Mouse (Mus musculus) midbrain, embryonic 12.5 days (tissue): ENCODE measurements at regions not wholly inside any gene's neighbourhood (a gene's known extent, or its start where the extent isn't known, plus 50 kb on each side); places are given as distances from the start of the nearest gene placed in this dataset.

Source experiments
- ATAC-seq: fragments of 200-750 bp; cut with Nextera tagmentation; 2 replicates; pipeline ENCODE4 v1.8.0; 2017; ENCODE audit warnings: low read depth, moderate TSS enrichment, moderate library complexity; ENCODE audit not compliant: low FRiP score
- H3K27ac ChIP-seq: fragments of 300-500 bp; sonication (generic); replicated peaks from 2 replicates; pipeline ENCODE4 v1.5.1; 2016; ENCODE audit warnings: mild to moderate bottlenecking
- H3K27me3 ChIP-seq: fragments of 300-500 bp; sonication (generic); 2 replicates; pipeline ENCODE4 v1.6.1; 2016; ENCODE audit warnings: mild to moderate bottlenecking
- H3K36me3 ChIP-seq: fragments of 300-500 bp; sonication (generic); 2 replicates; pipeline ENCODE4 v1.6.1; 2016
- H3K4me1 ChIP-seq: fragments of 300-500 bp; sonication (generic); 2 replicates; pipeline ENCODE4 v1.6.1; 2016
- H3K4me2 ChIP-seq: fragments of 300-500 bp; sonication (generic); replicated peaks from 2 replicates; pipeline ENCODE4 v1.6.1; 2016; ENCODE audit warnings: mild to moderate bottlenecking, moderate library complexity
- H3K4me3 ChIP-seq: fragments of 300-500 bp; sonication (generic); 2 replicates; pipeline ENCODE4 v1.5.1; 2016; ENCODE audit warnings: mild to moderate bottlenecking
- H3K9ac ChIP-seq: fragments of 300-500 bp; sonication (generic); replicated peaks from 2 replicates; pipeline ENCODE4 v1.6.1; 2016; ENCODE audit warnings: mild to moderate bottlenecking, moderate library complexity
- H3K9me3 ChIP-seq: fragments of 300-500 bp; sonication (generic); 2 replicates; pipeline ENCODE4 v1.6.1; 2016; ENCODE audit warnings: mild to moderate bottlenecking
- WGBS: fragments of 180-500 bp; shearing (Covaris S2); methylation state at CpG from one replicate; pipeline ENCODE4 v1.1.7; 2016; 5-methylcytosine and 5-hydroxymethylcytosine counted together

GRCm38 (mm10) chr15:36660986-36661385, 346.6 kb downstream of the Zfp706 start:
- Histone ChIP-seq H3K4me3 (no peak overlapping the region), H3K36me3 (no peaks in the 10 kb centered on the region), H3K9ac (no peak overlapping the region), H3K4me1 (no peaks in the 10 kb centered on the region), H3K4me2 (no peak overlapping the region), H3K27ac (no peak overlapping the region), H3K27me3 (no peaks in the 10 kb centered on the region), H3K9me3 (no peaks in the 10 kb centered on the region)
- WGBS: 85% methylated on average over 7 of the region's 7 CpGs
- no peak for ATAC-seq
